Mouse (Mus musculus): ENCODE measurements at regions not wholly inside any gene's neighbourhood (a gene's known extent, or its start where the extent isn't known, plus 50 kb on each side); places are given as distances from the start of the nearest gene placed in this dataset.

DNA sequence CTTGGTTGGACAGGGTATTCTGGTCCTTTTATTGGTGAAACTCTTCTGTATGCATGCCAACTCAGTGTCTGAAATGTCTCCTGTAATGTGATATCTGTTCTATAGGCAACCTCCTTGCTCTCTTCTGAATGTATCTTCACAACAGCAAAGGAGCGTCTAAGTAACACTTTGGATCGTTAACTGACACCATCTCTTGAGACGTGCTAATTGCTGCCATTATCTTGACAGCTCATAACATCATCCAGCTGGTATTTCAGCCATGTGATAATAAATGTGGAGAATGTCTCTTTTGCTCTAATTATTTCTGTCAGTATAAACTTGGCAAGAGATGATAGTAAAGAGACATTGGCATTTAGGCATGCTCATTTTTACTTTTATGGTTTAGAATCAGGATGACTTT lies 68.8 kb upstream of the Col8a1 start:
- no peak for DNase-seq (ENCODE audit: low spot score)

DNA sequence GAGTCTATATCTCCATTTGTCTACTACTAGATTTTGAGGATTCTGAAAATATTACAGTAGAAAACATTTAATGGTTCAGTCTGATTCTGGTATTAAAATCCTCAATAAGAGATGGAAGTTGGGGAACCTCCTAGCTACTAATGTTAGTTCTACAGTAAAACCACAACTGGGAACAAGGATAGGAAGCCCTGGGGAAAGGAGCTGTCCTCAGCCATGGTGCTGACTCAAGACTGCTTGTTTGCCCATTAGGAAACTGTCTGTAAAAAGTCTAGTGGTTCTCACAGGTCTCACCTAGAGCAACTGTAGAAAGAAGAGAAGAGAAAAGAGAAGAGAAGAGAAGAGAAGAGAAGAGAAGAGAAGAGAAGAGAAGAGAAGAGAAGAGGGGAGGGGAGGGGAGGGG lies 90.9 kb upstream of the Col8a1 start:
- DNase-seq (ENCODE audit: low spot score): no peak

DNA sequence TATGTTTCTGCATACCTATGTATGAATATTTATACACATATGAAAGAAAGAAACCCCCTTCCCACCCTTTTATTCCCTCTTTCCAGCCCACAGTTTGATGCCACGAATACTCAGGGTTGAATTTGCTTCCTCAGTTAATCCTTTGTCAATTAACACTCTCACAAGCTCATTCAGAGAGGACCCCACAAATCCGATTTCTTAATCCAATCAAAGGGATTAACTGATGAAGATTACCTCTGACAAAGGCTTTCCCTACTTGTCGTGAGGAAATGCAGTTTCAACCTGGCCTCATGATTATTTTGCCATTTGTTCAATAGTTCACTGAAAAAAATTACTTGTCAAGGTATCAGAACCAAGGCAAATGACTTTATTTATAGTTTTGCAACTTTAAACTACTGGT lies 91.8 kb upstream of the Col8a1 start:
- DNase-seq (ENCODE audit: low spot score): no peak

DNA sequence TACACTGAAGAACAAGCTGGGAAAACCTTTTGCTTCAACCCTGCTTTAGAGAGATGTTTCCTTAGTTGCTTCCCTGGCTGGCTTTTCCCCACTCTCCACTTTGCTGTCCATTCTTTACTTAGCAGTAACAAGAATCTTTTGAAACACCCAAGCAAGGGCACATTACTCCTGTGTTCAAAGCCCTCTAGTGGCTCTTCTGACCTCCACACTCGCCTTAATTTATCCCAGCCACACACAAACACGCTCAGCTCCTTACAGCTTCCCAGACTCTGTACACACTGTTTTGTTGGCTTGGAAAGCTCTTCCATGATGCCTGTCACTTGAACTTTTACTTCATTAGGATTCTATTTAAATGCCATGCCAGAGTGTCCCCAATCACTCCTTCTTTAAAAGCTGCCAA lies 97.3 kb upstream of the Col8a1 start:
- DNase-seq (ENCODE audit: low spot score): no peak

DNA sequence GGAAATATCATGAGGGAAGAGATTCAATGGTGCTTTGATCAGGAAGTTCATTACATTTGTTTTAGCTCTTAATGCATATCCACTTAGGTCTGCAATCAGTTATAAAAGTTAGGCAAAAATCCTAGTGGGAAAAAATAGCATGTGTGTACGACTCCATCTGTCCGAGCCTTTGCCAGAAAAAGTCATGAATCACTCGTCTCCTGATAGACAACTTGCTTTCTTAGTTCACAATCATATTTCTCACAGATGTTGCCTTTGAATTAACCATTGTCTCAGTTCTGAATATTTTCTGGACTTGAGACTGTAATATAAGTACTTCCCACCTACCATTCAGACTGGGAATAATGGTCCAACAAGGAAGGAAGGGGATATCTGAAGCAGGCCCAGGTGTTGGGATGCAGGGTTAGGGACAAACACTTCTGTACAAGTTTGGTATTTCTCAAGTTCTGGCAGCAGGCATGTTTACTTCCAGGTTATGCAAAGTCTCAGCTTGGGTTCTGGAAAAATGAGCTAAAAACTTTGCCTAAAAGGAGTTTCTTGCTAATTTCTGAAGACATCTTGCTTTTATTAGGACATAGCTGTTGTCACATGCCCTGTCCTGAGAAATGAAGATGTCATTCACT lies 98.4 kb upstream of the Col8a1 start:
- DNase-seq (ENCODE audit: low spot score): no peak

- no peak for DNase-seq (ENCODE audit: low spot score)
These were observed 99.2 kb upstream of the Col8a1 start for GRCm38 (mm10) chr16:57853751-57854150.

DNA sequence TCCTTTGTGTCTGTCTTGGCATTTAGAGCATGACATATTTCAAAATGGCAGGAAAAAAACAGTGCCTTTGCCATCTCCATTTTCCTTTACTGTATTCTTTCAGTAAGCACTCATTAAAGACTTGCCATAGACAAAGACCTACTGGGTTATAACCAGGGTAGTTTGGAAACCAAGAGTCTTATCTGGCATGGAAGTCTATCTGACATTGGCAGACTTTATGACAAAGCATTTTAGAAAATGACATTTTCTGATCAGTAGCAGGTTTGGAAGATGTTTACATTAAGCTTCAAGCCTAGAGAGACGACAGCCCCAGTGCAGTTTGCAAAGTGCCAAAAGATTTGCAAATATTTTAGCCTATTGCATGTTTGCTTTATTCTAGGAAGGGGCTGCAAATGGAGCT lies 102.5 kb upstream of the Col8a1 start:
- DNase-seq (ENCODE audit: low spot score): no peak

DNA sequence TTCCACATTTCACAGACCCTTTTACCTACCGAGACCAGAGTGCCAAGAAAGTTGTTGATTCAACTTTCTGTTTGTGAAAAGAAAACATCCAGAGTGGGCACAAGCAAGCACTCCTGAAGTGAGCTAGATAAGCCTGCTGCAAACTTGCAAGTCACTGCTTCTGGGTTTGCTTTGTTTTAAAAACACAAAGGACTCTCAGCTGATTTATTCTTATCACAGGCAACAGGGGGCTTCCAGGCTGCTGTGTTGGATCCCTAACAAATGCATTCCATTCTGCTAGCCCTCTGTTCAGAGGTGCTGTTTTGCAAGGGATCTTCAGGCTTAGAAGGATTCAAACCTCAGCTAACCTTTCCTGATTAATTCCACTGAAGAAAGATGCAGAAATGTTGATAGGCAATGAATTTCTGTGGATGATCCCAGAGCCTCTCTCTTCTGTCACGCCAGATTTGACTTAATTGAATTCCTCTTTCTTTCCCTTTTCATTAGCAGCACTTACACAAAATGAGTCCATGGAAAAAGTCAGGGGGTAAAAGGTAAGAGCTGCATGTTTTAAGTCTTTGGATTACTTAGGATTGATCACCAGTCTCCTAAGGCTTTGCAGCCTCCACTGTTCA lies 103.7 kb upstream of the Col8a1 start:
- no peak for DNase-seq (ENCODE audit: low spot score)

GRCm38 (mm10) chr16:57858765-57859201 lies 104.2 kb upstream of the Col8a1 start:
- no peak for DNase-seq (ENCODE audit: low spot score)

DNA sequence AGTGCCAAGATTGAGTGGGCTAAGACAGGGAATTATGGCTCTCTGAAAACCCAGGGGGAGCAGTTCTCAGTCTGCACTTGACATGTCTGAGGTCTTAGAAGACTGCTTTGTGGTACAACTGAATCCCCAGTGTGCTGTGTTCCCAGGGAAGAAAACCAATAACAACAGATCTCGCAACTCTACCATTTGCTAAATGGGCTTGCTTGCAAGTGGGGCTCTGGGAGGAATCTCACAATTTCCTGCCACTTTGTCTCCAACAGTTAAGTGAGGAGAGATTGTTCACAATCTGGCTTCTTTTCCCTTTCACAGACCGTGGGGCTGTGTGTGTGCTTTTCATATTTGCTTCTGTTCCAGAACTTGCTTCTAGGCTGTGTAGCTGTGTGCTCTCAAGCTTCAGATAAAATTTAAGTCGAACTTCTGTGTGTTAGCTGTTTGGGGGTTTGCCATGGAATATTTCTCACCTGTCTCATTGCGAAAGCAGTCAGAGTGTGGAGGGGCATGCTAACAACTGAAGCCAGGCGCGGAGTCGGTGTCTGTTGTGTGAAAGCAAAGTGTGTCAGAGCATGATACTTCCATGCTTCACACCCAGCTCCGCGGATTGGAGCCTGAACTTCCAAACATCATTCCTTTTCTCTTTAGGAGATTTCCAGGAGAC lies 108.8 kb upstream of the Col8a1 start:
- DNase-seq (ENCODE audit: low spot score): no peak

GRCm38 (mm10) chr16:57876857-57877256 lies 122.3 kb upstream of the Col8a1 start:
- DNase-seq (ENCODE audit: low spot score): no peak

GRCm38 (mm10) chr16:57881575-57882094 lies 127.1 kb upstream of the Col8a1 start:
- no peak for DNase-seq (ENCODE audit: low spot score)

GRCm38 (mm10) chr16:57888138-57888537 lies 133.6 kb upstream of the Col8a1 start:
- no peak for DNase-seq (ENCODE audit: low spot score)

DNA sequence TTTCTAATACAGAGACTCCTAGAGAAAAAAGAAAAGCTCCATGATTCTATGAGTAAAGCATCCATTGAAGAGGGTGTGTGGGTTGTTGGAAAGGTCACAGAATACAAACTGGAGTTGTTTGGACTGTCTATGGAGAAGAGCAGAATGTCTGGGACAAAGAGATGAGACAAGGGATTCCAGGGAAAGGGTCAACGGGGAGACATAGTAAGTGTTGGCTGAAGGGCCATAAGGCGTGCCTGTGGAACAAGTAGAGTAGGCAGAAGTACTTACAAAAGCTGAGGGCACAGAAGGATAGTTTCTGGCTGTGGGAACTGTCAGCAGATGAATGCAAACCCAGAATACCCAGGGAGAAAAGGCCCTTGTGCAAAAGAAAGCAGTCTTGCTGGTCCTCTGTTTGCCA lies 134.0 kb upstream of the Col8a1 start:
- no peak for DNase-seq (ENCODE audit: low spot score)

DNA sequence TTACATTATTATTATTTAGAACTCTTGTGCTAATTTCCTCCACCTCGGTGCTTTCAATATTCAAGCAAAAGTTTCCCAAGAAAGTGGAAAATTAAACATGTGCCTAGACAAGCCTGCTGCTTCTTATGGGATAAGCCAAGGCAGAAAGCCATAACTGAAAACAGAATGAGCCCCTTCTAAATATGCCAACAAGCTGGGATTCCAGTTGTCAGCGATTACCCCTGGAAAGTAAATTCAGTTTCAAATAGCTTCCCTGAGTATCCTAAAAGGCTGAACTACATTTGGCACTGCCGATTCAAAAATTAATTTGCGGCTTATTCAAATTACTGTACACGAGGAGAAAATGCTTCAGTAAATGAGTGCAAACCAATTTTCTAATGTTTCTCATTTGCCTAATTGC lies 135.6 kb upstream of the Col8a1 start:
- DNase-seq (ENCODE audit: low spot score): no peak

- no peak for DNase-seq (ENCODE audit: low spot score)
These were observed 138.6 kb upstream of the Col8a1 start for GRCm38 (mm10) chr16:57893111-57893510.

- DNase-seq (ENCODE audit: low spot score): no peak
These were observed 139.3 kb upstream of the Col8a1 start for GRCm38 (mm10) chr16:57893698-57894352.

- no peak for DNase-seq (ENCODE audit: low spot score)
These were observed 146.5 kb upstream of the Col8a1 start for GRCm38 (mm10) chr16:57901006-57901405.

DNA sequence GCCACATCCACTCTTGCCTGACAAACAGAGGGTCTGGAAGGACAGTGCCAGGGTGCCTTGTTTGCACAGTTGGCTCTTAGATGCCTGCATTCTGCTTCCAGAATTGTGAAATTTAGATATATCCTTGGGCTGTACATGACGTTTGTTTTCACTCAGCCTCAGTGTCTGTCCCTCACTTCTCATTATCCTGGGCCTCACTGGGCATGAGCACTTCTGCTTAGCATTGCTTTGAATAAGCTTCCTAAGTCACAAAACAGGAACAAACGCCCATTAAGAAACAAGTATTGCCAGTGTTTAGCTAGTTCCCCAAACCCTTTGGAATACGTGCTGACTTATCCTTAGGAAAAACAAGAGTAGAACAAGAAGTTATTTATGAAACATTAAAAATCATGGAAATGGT lies 148.0 kb upstream of the Col8a1 start:
- no peak for DNase-seq (ENCODE audit: low spot score)

GRCm38 (mm10) chr16:57912001-57912400 lies 157.5 kb upstream of the Col8a1 start:
- no peak for DNase-seq (ENCODE audit: low spot score)

DNA sequence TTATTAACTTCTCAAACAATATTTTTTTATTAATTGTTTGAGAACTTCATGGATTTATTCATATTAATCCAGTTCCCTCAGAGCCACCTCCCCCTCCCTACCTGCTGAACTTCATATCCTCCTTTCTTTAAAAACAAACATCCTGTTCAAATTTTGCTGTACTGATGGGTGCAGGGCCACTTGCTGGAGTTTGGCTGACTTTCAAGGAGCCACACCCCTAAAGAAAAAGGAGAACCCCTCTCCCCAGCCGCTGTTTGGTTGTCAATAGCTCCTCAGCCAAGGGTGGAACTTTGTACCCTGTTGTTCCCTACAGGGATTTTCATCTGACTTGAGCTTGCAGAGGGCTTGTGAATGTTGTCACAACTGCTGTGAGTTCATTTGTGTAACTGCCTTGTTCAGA lies 160.0 kb upstream of the Col8a1 start:
- no peak for DNase-seq (ENCODE audit: low spot score)

GRCm38 (mm10) chr16:57915451-57915850 lies 160.9 kb upstream of the Col8a1 start:
- DNase-seq (ENCODE audit: low spot score): no peak
